Mouse (Mus musculus): ENCODE results near the gene Zfp853. TPM values are rescaled to one million over a fixed set of nuclear protein-coding genes. Genes with fewer than 3 reads are reported as not detected.

The Zfp853 gene
- polyA plus RNA-seq, 2 experiments: 0.10 TPM; not detected in 1

GRCm38 (mm10) chr5:143295330-143295729 is 1.9 kb upstream of the Zfp853 start:
- Histone ChIP-seq H3K9me3 (ENCODE audit: control insufficient read depth, low read length) (no peaks in the 10 kb centered on the region), H3K9ac (replicated peaks) (no peak overlapping the region), H3K4me2 (ENCODE audit: low read depth) (no peak overlapping the region), H3K4me1 (replicated peaks; ENCODE audit: control insufficient read depth in 2 of 2, insufficient read depth in 2 of 2, low read length in 1 of 2) (no peaks in the 10 kb centered on the region), H3K36me3 (replicated peaks; ENCODE audit: control insufficient read depth, insufficient read depth, low read depth) (no peaks in the 10 kb centered on the region; the same call in 1 of the 2 replicates), H3K27ac (no peak overlapping the region), H3K4me3 (ENCODE audit: insufficient read depth in 1 of 2, low read depth in 2 of 2, low read length in 2 of 2) (no peak overlapping the region), H3K27me3 (ENCODE audit: control insufficient read depth, insufficient read depth, low read length) (peaks cover 35% of the 10 kb centered on the region)
- 89% methylated on average over 2 of the region's 2 CpGs for WGBS (ENCODE audit: insufficient replicate concordance)
- TF ChIP-seq EP300 (IDR thresholded peaks at IDR 0.05; ENCODE audit: low read depth) (no peak), CTCF (IDR thresholded peaks at IDR 0.05; ENCODE audit: low read depth) (no peak)
- DNase-seq (ENCODE audit: low read depth in 3 of 3, low spot score in 3 of 3) (no peak), ATAC-seq (ENCODE audit: insufficient read depth) (no peak)

DNA sequence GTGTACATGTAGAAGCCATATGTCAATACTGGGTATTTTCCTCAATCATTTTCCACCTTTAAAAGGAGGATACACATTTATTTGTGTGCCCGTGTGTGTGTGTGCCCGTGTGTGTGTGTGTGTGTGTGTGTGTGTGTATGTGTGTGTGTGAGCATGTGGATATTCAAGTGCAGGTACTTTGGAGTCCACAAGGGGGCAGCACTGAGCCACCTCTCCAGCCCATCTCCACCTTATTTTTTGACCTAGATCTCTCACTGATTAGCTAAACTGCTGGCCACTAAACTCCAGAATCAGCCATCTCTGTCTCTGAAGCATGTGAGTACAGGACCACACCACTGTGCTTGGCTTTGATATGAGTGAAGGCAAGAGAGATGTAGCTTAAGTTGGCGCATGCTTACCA is 1.4 kb upstream of the Zfp853 start:
- H3K9ac ChIP-seq (replicated peaks): no peak overlapping the region
- DNase-seq (ENCODE audit: low read depth in 3 of 3, low spot score in 3 of 3): no peak

DNA sequence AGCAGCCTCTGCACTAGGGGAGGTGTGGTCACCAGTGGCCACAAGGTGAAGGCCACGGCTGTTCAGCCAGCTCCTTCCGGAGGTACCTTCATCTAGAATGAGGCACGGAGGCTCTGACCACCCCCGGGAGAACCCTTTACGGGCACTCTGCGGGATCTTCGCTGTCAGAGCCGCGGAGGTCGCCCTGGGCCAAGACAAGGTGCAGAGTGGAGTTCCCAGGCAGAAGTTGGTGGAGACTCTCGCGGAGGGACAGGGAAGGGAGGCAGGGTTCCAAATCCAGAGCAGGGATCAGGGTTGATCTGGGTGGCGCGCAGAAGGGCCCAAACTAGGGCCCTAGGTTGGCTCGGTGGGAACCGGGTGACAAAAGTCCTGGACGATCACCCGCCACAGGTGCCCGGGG is 544 bp downstream of the Zfp853 start:
- Histone ChIP-seq H3K27me3 (ENCODE audit: control insufficient read depth, insufficient read depth, low read length) (peaks cover 52% of the 10 kb centered on the region), H3K4me2 (ENCODE audit: low read depth) (peak overlapping the region; percentile 36), H3K9ac (replicated peaks) (no peak overlapping the region), H3K9me3 (ENCODE audit: control insufficient read depth, low read length) (no peaks in the 10 kb centered on the region), H3K4me1 (replicated peaks; ENCODE audit: control insufficient read depth in 2 of 2, insufficient read depth in 2 of 2, low read length in 1 of 2) (no peaks in the 10 kb centered on the region), H3K27ac (no peak overlapping the region), H3K36me3 (replicated peaks; ENCODE audit: control insufficient read depth, insufficient read depth, low read depth) (no peaks in the 10 kb centered on the region), H3K4me3 (ENCODE audit: insufficient read depth in 1 of 2, low read depth in 2 of 2, low read length in 2 of 2) (peak overlapping the region in 1 of 2 experiments; percentile 10; a peak in 1 of 4 replicates)
- no peak for TF ChIP-seq CTCF (IDR thresholded peaks at IDR 0.05; ENCODE audit: low read depth)
- TF ChIP-seq EP300 (IDR thresholded peaks at IDR 0.05; ENCODE audit: low read depth): no peak
- ATAC-seq (ENCODE audit: insufficient read depth) (no peak), DNase-seq (ENCODE audit: low read depth in 3 of 3, low spot score in 3 of 3) (no peak)
- WGBS (ENCODE audit: insufficient replicate concordance): 5% methylated on average over 18 of the region's 19 CpGs

More for the DNA sequence above, 1.4 kb upstream of the Zfp853 start:
- Histone ChIP-seq H3K27ac (no peak overlapping the region), H3K9me3 (ENCODE audit: control insufficient read depth, low read length) (no peaks in the 10 kb centered on the region), H3K4me2 (ENCODE audit: low read depth) (no peak overlapping the region), H3K4me3 (ENCODE audit: insufficient read depth in 1 of 2, low read depth in 2 of 2, low read length in 2 of 2) (no peak overlapping the region), H3K27me3 (ENCODE audit: control insufficient read depth, insufficient read depth, low read length) (peaks cover 35% of the 10 kb centered on the region), H3K4me1 (replicated peaks; ENCODE audit: control insufficient read depth in 2 of 2, insufficient read depth in 2 of 2, low read length in 1 of 2) (no peaks in the 10 kb centered on the region), H3K36me3 (replicated peaks; ENCODE audit: control insufficient read depth, insufficient read depth, low read depth) (no peaks in the 10 kb centered on the region)
- TF ChIP-seq EP300 (IDR thresholded peaks at IDR 0.05; ENCODE audit: low read depth) (no peak), CTCF (IDR thresholded peaks at IDR 0.05; ENCODE audit: low read depth) (peak; percentile 74)
- WGBS (ENCODE audit: insufficient replicate concordance): 67% methylated on average over 3 of the region's 3 CpGs
- ATAC-seq (ENCODE audit: insufficient read depth): no peak

GRCm38 (mm10) chr5:143289299-143289698 is 4.1 kb downstream of the Zfp853 start:
- Histone ChIP-seq H3K9ac (replicated peaks) (no peak overlapping the region), H3K9me3 (ENCODE audit: control insufficient read depth, low read length) (no peaks in the 10 kb centered on the region), H3K4me3 (ENCODE audit: insufficient read depth in 1 of 2, low read depth in 2 of 2, low read length in 2 of 2) (no peak overlapping the region), H3K27ac (no peak overlapping the region), H3K4me1 (replicated peaks; ENCODE audit: control insufficient read depth in 2 of 2, insufficient read depth in 2 of 2, low read length in 1 of 2) (no peaks in the 10 kb centered on the region), H3K27me3 (ENCODE audit: control insufficient read depth, insufficient read depth, low read length) (peaks cover 60% of the 10 kb centered on the region), H3K4me2 (ENCODE audit: low read depth) (no peak overlapping the region), H3K36me3 (replicated peaks; ENCODE audit: control insufficient read depth, insufficient read depth, low read depth) (no peaks in the 10 kb centered on the region)
- no peak for TF ChIP-seq CTCF (IDR thresholded peaks at IDR 0.05; ENCODE audit: low read depth)
- no peak for TF ChIP-seq EP300 (IDR thresholded peaks at IDR 0.05; ENCODE audit: low read depth)
- DNase-seq (ENCODE audit: low read depth in 3 of 3, low spot score in 3 of 3) (no peak), ATAC-seq (ENCODE audit: insufficient read depth) (no peak)
- WGBS (ENCODE audit: insufficient replicate concordance): 60% methylated on average over 9 of the region's 9 CpGs

DNA sequence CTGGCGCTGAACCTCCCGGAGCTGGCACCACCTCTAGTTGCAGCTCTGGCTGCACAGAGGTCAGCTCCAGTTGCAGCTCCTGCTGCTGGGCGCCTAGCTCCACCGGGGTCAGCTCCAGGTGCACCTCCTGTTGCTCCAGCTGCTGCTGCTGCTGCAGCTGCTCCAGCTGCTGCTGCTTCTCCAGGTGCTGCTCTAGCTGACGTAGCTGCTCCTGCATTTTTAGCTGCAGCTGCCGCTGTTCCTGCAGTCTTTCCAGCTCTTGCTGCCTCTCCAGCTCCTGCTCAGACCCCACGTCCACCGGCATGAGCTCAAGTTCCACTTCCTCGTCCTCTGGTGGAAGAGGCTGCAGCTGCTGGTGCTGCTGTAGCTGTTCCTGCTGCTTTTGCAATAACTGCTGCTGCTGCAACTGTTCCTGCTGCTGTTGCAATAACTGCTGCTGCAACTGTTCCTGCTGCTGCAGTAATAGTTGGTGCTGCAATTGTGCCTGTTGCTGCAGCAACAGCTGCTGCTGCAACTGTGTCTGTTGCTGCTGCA is 5.0 kb downstream of the Zfp853 start:
- TF ChIP-seq EP300 (IDR thresholded peaks at IDR 0.05; ENCODE audit: low read depth): no peak
- no peak for TF ChIP-seq CTCF (IDR thresholded peaks at IDR 0.05; ENCODE audit: low read depth)
- 11% methylated on average over 9 of the region's 9 CpGs for WGBS (ENCODE audit: insufficient replicate concordance)
- ATAC-seq (ENCODE audit: insufficient read depth): no peak

More for the DNA sequence above, 5.0 kb downstream of the Zfp853 start:
- no peak overlapping the region for H3K27ac ChIP-seq
- H3K4me3 ChIP-seq (ENCODE audit: insufficient read depth in 1 of 2, low read depth in 2 of 2, low read length in 2 of 2): no peak overlapping the region
- no peaks in the 10 kb centered on the region for H3K9me3 ChIP-seq (ENCODE audit: control insufficient read depth, low read length)
- H3K4me2 ChIP-seq (ENCODE audit: low read depth): peak overlapping the region; percentile 45
- peaks cover 52% of the 10 kb centered on the region for H3K27me3 ChIP-seq (ENCODE audit: control insufficient read depth, insufficient read depth, low read length)
- no peak overlapping the region for H3K9ac ChIP-seq (replicated peaks)
- no peaks in the 10 kb centered on the region for H3K4me1 ChIP-seq (replicated peaks; ENCODE audit: control insufficient read depth in 2 of 2, insufficient read depth in 2 of 2, low read length in 1 of 2)
- no peak for DNase-seq (ENCODE audit: low read depth in 3 of 3, low spot score in 3 of 3)
- H3K36me3 ChIP-seq (replicated peaks; ENCODE audit: control insufficient read depth, insufficient read depth, low read depth): no peaks in the 10 kb centered on the region
